Mouse (Mus musculus) G1E (cell line): ENCODE measurements around the gene Hnrnpm. TPM values are rescaled to one million over a fixed set of nuclear protein-coding genes. Genes with fewer than 3 reads are reported as not detected.

Experiments
- ATAC-seq: 2 replicates; pipeline ENCODE4 v1.8.0; 2016; ENCODE audit warnings: mild to moderate bottlenecking; ENCODE audit not compliant: insufficient number of reproducible peaks, poor library complexity, low FRiP score, severe bottlenecking; ENCODE audit errors: extremely low read depth
- DNase-seq: peaks from one replicate; pipeline ENCODE4 v3.0.0; 2012; ENCODE audit warnings: low spot score
- H3K27me3 ChIP-seq: 2 replicates; pipeline ENCODE4 v1.6.1; 2012; ENCODE audit warnings: mild to moderate bottlenecking, low read length, inconsistent platforms; ENCODE audit not compliant: insufficient read depth
- H3K36me3 ChIP-seq: replicated peaks from 2 replicates; pipeline ENCODE3; 2012; ENCODE audit warnings: mild to moderate bottlenecking, inconsistent platforms
- H3K4me1 ChIP-seq: 2 replicates; pipeline ENCODE4 v1.6.1; 2012; ENCODE audit warnings: low read depth, low read length, inconsistent platforms, mixed read lengths; ENCODE audit not compliant: insufficient read depth
- H3K4me3 ChIP-seq: 2 replicates; pipeline ENCODE4 v1.5.1; 2012; ENCODE audit warnings: low read depth, mild to moderate bottlenecking, inconsistent platforms, low read length, moderate library complexity, mixed read lengths
- H3K9me3 ChIP-seq: replicated peaks from 2 replicates; pipeline ENCODE4 v1.6.1; 2012; ENCODE audit warnings: inconsistent platforms
- CTCF ChIP-seq: IDR thresholded peaks from 2 replicates; pipeline ENCODE4 v1.5.1; 2012; ENCODE audit warnings: low read depth, low read length, inconsistent platforms, mixed read lengths
- GATA1 ChIP-seq: IDR thresholded peaks from 2 replicates; pipeline ENCODE4 v1.6.1; 2012; ENCODE audit warnings: borderline replicate concordance, low read length, inconsistent platforms, mixed read lengths
- GATA2 ChIP-seq: IDR thresholded peaks from 2 replicates; pipeline ENCODE4 v1.6.1; 2012; ENCODE audit warnings: low read depth, low read length, inconsistent platforms, borderline replicate concordance
- POLR2AphosphoS5 ChIP-seq: IDR thresholded peaks from 2 replicates; pipeline ENCODE4 v1.6.1; 2012; ENCODE audit warnings: low read depth, low read length, inconsistent platforms; ENCODE audit not compliant: insufficient replicate concordance
- TAL1 ChIP-seq: conservative IDR thresholded peaks from 2 replicates; pipeline ENCODE4 v1.6.1; 2012; ENCODE audit warnings: low read depth, low read length, inconsistent platforms, mixed read lengths
- polyA plus RNA-seq: library from polyadenylated mRNA; stranded (reverse); fragments of >175 nt; gene quantifications from 2 replicates; pipeline ENCODE4 v1.2.3, GENCODE M21; 2012
- total RNA-seq, 2 experiments: library from RNA; stranded (forward) in 1 of 2; stranded (reverse) in 1 of 2; fragments of 200-1000 nt in 1 of 2; fragments of >200 nt in 1 of 2; fragmentation: Nextera tagmentation in 1 of 2; gene quantifications; 2 replicates each; pipeline ENCODE4 v1.2.3; 2014 to 2017

Gene Hnrnpm
- total and polyA plus RNA-seq, 3 experiments, result 329 to 1,322 (median 397) TPM

GRCm38 (mm10) chr17:33678771-33679170 lies 7.9 kb downstream of the Hnrnpm start:
- peaks cover 61% of the 10 kb centered on the region for H3K36me3 ChIP-seq

GRCm38 (mm10) chr17:33676086-33676485 lies 10.6 kb downstream of the Hnrnpm start:
- Histone ChIP-seq H3K4me3 (no peak overlapping the region), H3K9me3 (no peaks in the 10 kb centered on the region), H3K27me3 (no peaks in the 10 kb centered on the region), H3K4me1 (peaks cover 48% of the 10 kb centered on the region), H3K36me3 (peaks cover 64% of the 10 kb centered on the region)
- DNase-seq, result no peak
- no peak for ATAC-seq
- TF ChIP-seq POLR2AphosphoS5 (no peak), GATA2 (no peak), GATA1 (no peak), CTCF (no peak)

More at GRCm38 (mm10) chr17:33678771-33679170, 7.9 kb downstream of the Hnrnpm start:
- no peak for ATAC-seq
- H3K27me3 ChIP-seq, result no peaks in the 10 kb centered on the region
- no peak overlapping the region for H3K4me3 ChIP-seq
- TF ChIP-seq CTCF (no peak), GATA1 (no peak), GATA2 (no peak), TAL1 (no peak)
- H3K4me1 ChIP-seq, result peaks cover 60% of the 10 kb centered on the region
- DNase-seq, result no peak
- no peaks in the 10 kb centered on the region for H3K9me3 ChIP-seq

- Histone ChIP-seq H3K36me3 (peaks cover 65% of the 10 kb centered on the region), H3K4me3 (no peak overlapping the region), H3K9me3 (no peaks in the 10 kb centered on the region), H3K27me3 (no peaks in the 10 kb centered on the region), H3K4me1 (peaks cover 45% of the 10 kb centered on the region)
- no peak for ATAC-seq
- TF ChIP-seq GATA1 (no peak), CTCF (no peak), GATA2 (no peak), POLR2AphosphoS5 (no peak), TAL1 (no peak)
- no peak for DNase-seq
Observed at GRCm38 (mm10) chr17:33675452-33675851, 11.2 kb downstream of the Hnrnpm start.

- TF ChIP-seq CTCF (no peak), TAL1 (no peak), GATA1 (no peak), GATA2 (no peak), POLR2AphosphoS5 (no peak)
- H3K4me1 ChIP-seq, result peaks cover 38% of the 10 kb centered on the region
- no peak for DNase-seq
Observed at GRCm38 (mm10) chr17:33673837-33674236, 12.8 kb downstream of the Hnrnpm start.

GRCm38 (mm10) chr17:33669681-33670080 lies 17.0 kb downstream of the Hnrnpm start:
- H3K36me3 ChIP-seq, result peaks cover 76% of the 10 kb centered on the region

More at GRCm38 (mm10) chr17:33673837-33674236, 12.8 kb downstream of the Hnrnpm start:
- Histone ChIP-seq H3K9me3 (no peaks in the 10 kb centered on the region), H3K36me3 (peaks cover 69% of the 10 kb centered on the region), H3K27me3 (no peaks in the 10 kb centered on the region), H3K4me3 (no peak overlapping the region)
- ATAC-seq, result no peak

GRCm38 (mm10) chr17:33666813-33667212 lies 19.8 kb downstream of the Hnrnpm start:
- no peak for DNase-seq
- H3K36me3 ChIP-seq, result peaks cover 83% of the 10 kb centered on the region
- TF ChIP-seq POLR2AphosphoS5 (no peak), GATA1 (no peak), GATA2 (no peak), CTCF (no peak), TAL1 (no peak)
- no peak overlapping the region for H3K4me3 ChIP-seq
- H3K9me3 ChIP-seq, result no peaks in the 10 kb centered on the region
- peaks cover 17% of the 10 kb centered on the region; the same call in 1 of the 2 replicates for H3K4me1 ChIP-seq
- ATAC-seq, result no peak
- H3K27me3 ChIP-seq, result no peaks in the 10 kb centered on the region

More at GRCm38 (mm10) chr17:33669681-33670080, 17.0 kb downstream of the Hnrnpm start:
- ATAC-seq, result no peak
- H3K27me3 ChIP-seq, result no peaks in the 10 kb centered on the region
- H3K4me1 ChIP-seq, result peaks cover 21% of the 10 kb centered on the region; the same call in 1 of the 2 replicates
- H3K4me3 ChIP-seq, result no peak overlapping the region
- no peaks in the 10 kb centered on the region for H3K9me3 ChIP-seq
- DNase-seq, result no peak
- TF ChIP-seq GATA2, result no peak
- TF ChIP-seq CTCF, result no peak
- no peak for TF ChIP-seq GATA1
- no peak for TF ChIP-seq POLR2AphosphoS5
- no peak for TF ChIP-seq TAL1
